In the genomic region with DNA sequence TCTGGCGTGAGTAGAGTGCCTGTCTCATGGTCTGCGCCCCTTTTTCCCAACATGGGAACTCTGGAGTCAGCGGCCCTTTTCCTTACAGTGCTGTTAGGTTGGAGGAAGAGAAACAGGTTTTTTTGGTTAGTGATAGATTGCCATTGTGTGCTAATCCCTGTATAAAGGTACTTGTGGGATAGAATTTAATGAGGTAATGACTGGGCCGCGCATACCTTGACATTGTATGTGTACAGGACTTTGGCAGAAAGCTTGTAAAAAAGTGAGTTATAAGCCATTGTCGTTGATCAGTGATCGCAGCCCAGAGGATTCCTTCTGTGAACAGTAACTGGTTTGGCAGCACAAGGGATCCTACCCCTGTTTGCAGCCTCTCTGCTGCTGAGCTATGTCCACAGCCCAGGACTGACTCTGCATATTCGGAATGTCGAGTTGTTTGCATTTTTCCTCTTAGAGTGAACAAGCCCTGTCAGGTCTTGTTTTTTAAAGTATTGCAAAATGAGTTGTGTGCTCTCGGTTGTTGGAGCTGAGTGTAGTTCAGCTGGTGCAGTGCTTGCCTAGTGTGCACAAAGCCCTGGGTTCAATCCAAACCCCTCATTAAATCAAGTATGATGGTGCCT, we compare ENCODE assay signal across 9 mouse cellular contexts. TPM values are rescaled to one million over a fixed set of nuclear protein-coding genes. Genes with fewer than 3 reads are reported as not detected.
DNase-seq lines count a peak whose midpoint lies in the region; ATAC-seq and TF ChIP-seq lines count a peak whose summit lies in the region.
"Had no signal": no experiment of that assay in that cellular context is flagged by ENCODE, and none has a peak within 500 bp of the region (broad histone marks: within the 10 kb centered on the region; RNA-seq: fewer than 3 reads in every experiment).

No protein-coding gene starts in this region.

- ATAC-seq in heart, embryonic 11.5 days (replicated peaks; ENCODE audit: insufficient number of reproducible peaks, low FRiP score, low TSS enrichment), result no peak
- no peak for ATAC-seq in midbrain, embryonic 14.5 days (ENCODE audit: low FRiP score, low TSS enrichment)
- peak; percentile 49 for ATAC-seq in stomach, embryonic 16.5 days (ENCODE audit: insufficient read depth, low FRiP score)
- ATAC-seq in forebrain, postnatal 0 days, result no peak

- no peaks in the 10 kb centered on the region for H3K36me3 ChIP-seq in heart, embryonic 11.5 days (ENCODE audit: control insufficient read depth, insufficient read depth, low read length)
- H3K36me3 ChIP-seq in midbrain, embryonic 10.5 days, result peaks cover 18% of the 10 kb centered on the region
- H3K36me3 ChIP-seq in midbrain, embryonic 14.5 days (ENCODE audit: control insufficient read depth, insufficient read depth, low read length), result no peaks in the 10 kb centered on the region
- peaks cover 15% of the 10 kb centered on the region for H3K36me3 ChIP-seq in limb, embryonic 10.5 days
- H3K36me3 ChIP-seq in stomach, embryonic 16.5 days (ENCODE audit: control insufficient read depth, insufficient read depth, low read length), result no peaks in the 10 kb centered on the region
- H3K36me3 ChIP-seq in forebrain, postnatal 0 days (ENCODE audit: insufficient read depth), result no peaks in the 10 kb centered on the region

- WGBS in heart, embryonic 11.5 days (ENCODE audit: insufficient replicate concordance), result 73% methylated on average over 10 of the region's 10 CpGs
- 61% methylated on average over 10 of the region's 10 CpGs for WGBS in midbrain, embryonic 10.5 days
- WGBS in midbrain, embryonic 14.5 days, result 74% methylated on average over 10 of the region's 10 CpGs
- 59% methylated on average over 10 of the region's 10 CpGs for WGBS in limb, embryonic 10.5 days
- WGBS in stomach, embryonic 16.5 days, result 31% methylated on average over 10 of the region's 10 CpGs
- 62% methylated on average over 10 of the region's 10 CpGs for WGBS in forebrain, postnatal 0 days

- no peak overlapping the region for H3K9ac ChIP-seq in heart, embryonic 11.5 days (ENCODE audit: low read depth, low read length)
- no peak overlapping the region for H3K9ac ChIP-seq in midbrain, embryonic 14.5 days (replicated peaks; ENCODE audit: low read length)
- H3K9ac ChIP-seq in stomach, embryonic 16.5 days (ENCODE audit: low read length), result peak overlapping the region; percentile 63
- H3K9ac ChIP-seq in forebrain, postnatal 0 days, result no peak overlapping the region

- peaks cover 11% of the 10 kb centered on the region for H3K4me1 ChIP-seq in heart, embryonic 11.5 days (ENCODE audit: control insufficient read depth, insufficient read depth, low read length)
- peaks cover 39% of the 10 kb centered on the region for H3K4me1 ChIP-seq in midbrain, embryonic 10.5 days
- H3K4me1 ChIP-seq in midbrain, embryonic 14.5 days (ENCODE audit: control insufficient read depth, insufficient read depth, low read length), result peaks cover 13% of the 10 kb centered on the region; the same call in 1 of the 2 replicates
- peaks cover 32% of the 10 kb centered on the region for H3K4me1 ChIP-seq in limb, embryonic 10.5 days
- peaks cover 28% of the 10 kb centered on the region for H3K4me1 ChIP-seq in stomach, embryonic 16.5 days (ENCODE audit: control insufficient read depth, insufficient read depth, low read length)
- H3K4me1 ChIP-seq in forebrain, postnatal 0 days (ENCODE audit: insufficient read depth), result 0 out of 2 replicates have a peak, but pooled peaks cover 11% of the 10 kb centered on the region

- no peaks in the 10 kb centered on the region for H3K27me3 ChIP-seq in heart, embryonic 11.5 days (ENCODE audit: control insufficient read depth, insufficient read depth, low read length)
- no peaks in the 10 kb centered on the region; the same call in 1 of the 2 replicates for H3K27me3 ChIP-seq in midbrain, embryonic 10.5 days (ENCODE audit: low read depth, poor library complexity, severe bottlenecking)
- no peaks in the 10 kb centered on the region for H3K27me3 ChIP-seq in midbrain, embryonic 14.5 days (ENCODE audit: control insufficient read depth, insufficient read depth, low read length)
- no peaks in the 10 kb centered on the region for H3K27me3 ChIP-seq in limb, embryonic 10.5 days (ENCODE audit: low read depth, poor library complexity, severe bottlenecking)
- H3K27me3 ChIP-seq in stomach, embryonic 16.5 days (ENCODE audit: control insufficient read depth, insufficient read depth, low read length), result no peaks in the 10 kb centered on the region
- H3K27me3 ChIP-seq in forebrain, postnatal 0 days (ENCODE audit: insufficient read depth, low read length), result no peaks in the 10 kb centered on the region

- no peak overlapping the region for H3K27ac ChIP-seq in heart, embryonic 11.5 days (ENCODE audit: low read depth, low read length)
- H3K27ac ChIP-seq in midbrain, embryonic 10.5 days (replicated peaks), result peak overlapping the region; percentile 23
- no peak overlapping the region for H3K27ac ChIP-seq in midbrain, embryonic 14.5 days (replicated peaks; ENCODE audit: low read depth, low read length)
- H3K27ac ChIP-seq in limb, embryonic 10.5 days, result peak overlapping the region; percentile 48
- H3K27ac ChIP-seq in stomach, embryonic 16.5 days (ENCODE audit: low read length), result peak overlapping the region; percentile 98
- H3K27ac ChIP-seq in forebrain, postnatal 0 days (ENCODE audit: low read depth, low read length), result no peak overlapping the region
- H3K27ac ChIP-seq: macrophage had no signal

- no peak overlapping the region for H3K4me2 ChIP-seq in heart, embryonic 11.5 days
- H3K4me2 ChIP-seq in midbrain, embryonic 14.5 days (ENCODE audit: low read length), result no peak overlapping the region
- H3K4me2 ChIP-seq in stomach, embryonic 16.5 days (ENCODE audit: low read depth, low read length), result peak overlapping the region; percentile 25
- no peak overlapping the region for H3K4me2 ChIP-seq in forebrain, postnatal 0 days (ENCODE audit: low read depth)

- no peaks in the 10 kb centered on the region for H3K9me3 ChIP-seq in heart, embryonic 11.5 days (replicated peaks; ENCODE audit: control insufficient read depth, low read length)
- 0 out of 2 replicates have a peak, but pooled peaks cover 8% of the 10 kb centered on the region for H3K9me3 ChIP-seq in midbrain, embryonic 10.5 days (replicated peaks)
- H3K9me3 ChIP-seq in midbrain, embryonic 14.5 days (ENCODE audit: control insufficient read depth, low read length), result no peaks in the 10 kb centered on the region
- no peaks in the 10 kb centered on the region for H3K9me3 ChIP-seq in limb, embryonic 10.5 days (replicated peaks)
- no peaks in the 10 kb centered on the region for H3K9me3 ChIP-seq in stomach, embryonic 16.5 days (replicated peaks; ENCODE audit: control insufficient read depth, low read length)
- H3K9me3 ChIP-seq in forebrain, postnatal 0 days (ENCODE audit: low read length), result no peaks in the 10 kb centered on the region

- no peak overlapping the region for H3K4me3 ChIP-seq in heart, embryonic 11.5 days (ENCODE audit: low read depth, low read length)
- H3K4me3 ChIP-seq in midbrain, embryonic 10.5 days, result no peak overlapping the region
- no peak overlapping the region for H3K4me3 ChIP-seq in midbrain, embryonic 14.5 days (replicated peaks; ENCODE audit: low read depth, low read length)
- H3K4me3 ChIP-seq in limb, embryonic 10.5 days, result no peak overlapping the region
- peak overlapping the region; percentile 14 for H3K4me3 ChIP-seq in stomach, embryonic 16.5 days (replicated peaks; ENCODE audit: low read length)
- H3K4me3 ChIP-seq in forebrain, postnatal 0 days (ENCODE audit: low read depth, low read length), result no peak overlapping the region

- DNase-seq in heart, adult 11 months, result peak; percentile 90
- DNase-seq in midbrain, embryonic 10.5 days (ENCODE audit: low spot score), result no peak
- no peak for DNase-seq in midbrain, embryonic 14.5 days
- no peak for DNase-seq in limb, embryonic 10.5 days (ENCODE audit: low spot score)
- DNase-seq in forebrain, postnatal 0 days, result no peak
- no peak for DNase-seq in thymus, postnatal 0 days (ENCODE audit: low spot score)

- no peak for TF ChIP-seq CTCF in forebrain, postnatal 0 days (IDR thresholded peaks at IDR 0.05; ENCODE audit: low read depth)

RNA-seq across cellular contexts. Expression of a gene that starts 4.0 kb away (rescaled TPM):
- polyA plus RNA-seq in heart, embryonic 11.5 days (2014; fragmentation: Nextera tagmentation; extraction: Ambion mirVana), result 20.6 and 26.8 TPM in 2 replicates
- polyA plus RNA-seq in midbrain, embryonic 10.5 days (2016; fragmentation: Nextera tagmentation; extraction: Ambion mirVana), result 31.0 and 31.7 TPM in 2 replicates
- 19.3 and 34.4 TPM in 2 replicates for polyA plus RNA-seq in midbrain, embryonic 14.5 days (2014; fragmentation: Nextera tagmentation; extraction: Ambion mirVana)
- polyA plus RNA-seq in limb, embryonic 10.5 days (2016; fragmentation: Nextera tagmentation; extraction: Ambion mirVana), result 33.8 and 37.7 TPM in 2 replicates
- polyA plus RNA-seq in stomach, embryonic 16.5 days (2015; fragmentation: Nextera tagmentation; extraction: Ambion mirVana), result 40.3 and 41.9 TPM in 2 replicates
- 37.6 and 41.6 TPM in 2 replicates for total RNA-seq in forebrain, postnatal 0 days (2014; rRNA removed)
- 13.6 and 19.5 TPM in 2 replicates for polyA plus RNA-seq in forebrain, postnatal 0 days (2015; fragmentation: Nextera tagmentation; extraction: Ambion mirVana)
- polyA plus RNA-seq in thymus, postnatal 0 days (2015; fragmentation: Nextera tagmentation; extraction: Ambion mirVana), result 15.0 and 15.9 TPM in 2 replicates

RNA-seq across cellular contexts. Expression of a gene that starts 30.3 kb away (rescaled TPM):
- 5.5 and 6.7 TPM in 2 replicates for polyA plus RNA-seq in heart, embryonic 11.5 days (2014; fragmentation: Nextera tagmentation; extraction: Ambion mirVana)
- 3.9 and 4.5 TPM in 2 replicates for polyA plus RNA-seq in midbrain, embryonic 10.5 days (2016; fragmentation: Nextera tagmentation; extraction: Ambion mirVana)
- 9.2 and 9.3 TPM in 2 replicates for polyA plus RNA-seq in midbrain, embryonic 14.5 days (2014; fragmentation: Nextera tagmentation; extraction: Ambion mirVana)
- 4.7 and 5.4 TPM in 2 replicates for polyA plus RNA-seq in limb, embryonic 10.5 days (2016; fragmentation: Nextera tagmentation; extraction: Ambion mirVana)
- 6.2 and 6.8 TPM in 2 replicates for polyA plus RNA-seq in stomach, embryonic 16.5 days (2015; fragmentation: Nextera tagmentation; extraction: Ambion mirVana)
- total RNA-seq in forebrain, postnatal 0 days (2014; rRNA removed), result 19.8 and 26.2 TPM in 2 replicates
- 3.4 and 6.0 TPM in 2 replicates for polyA plus RNA-seq in forebrain, postnatal 0 days (2015; fragmentation: Nextera tagmentation; extraction: Ambion mirVana)
- 4.0 and 5.3 TPM in 2 replicates for polyA plus RNA-seq in thymus, postnatal 0 days (2015; fragmentation: Nextera tagmentation; extraction: Ambion mirVana)

Comparison
In these comparisons a context has a peak if more than half of its experiments do, and no peak if none do; other contexts are left out.
1. H3K27ac ChIP-seq: peak in midbrain, embryonic 10.5 days (single experiment), limb, embryonic 10.5 days (single experiment) and stomach, embryonic 16.5 days (single experiment); none in heart, embryonic 11.5 days (single experiment), midbrain, embryonic 14.5 days (single experiment) and forebrain, postnatal 0 days (single experiment).